Mouse (Mus musculus) cerebellum, adult 9-11 months (tissue): ENCODE results near the gene B020011L13Rik.
"Not testable (repeated sequence)": the region's sequence is repeated elsewhere in the genome, so short reads cannot be mapped to it uniquely, and the experiment has no call there.

Experiments used
- DNase-seq: peaks from one replicate; pipeline ENCODE4 v3.0.0; 2022

Gene B020011L13Rik

DNA sequence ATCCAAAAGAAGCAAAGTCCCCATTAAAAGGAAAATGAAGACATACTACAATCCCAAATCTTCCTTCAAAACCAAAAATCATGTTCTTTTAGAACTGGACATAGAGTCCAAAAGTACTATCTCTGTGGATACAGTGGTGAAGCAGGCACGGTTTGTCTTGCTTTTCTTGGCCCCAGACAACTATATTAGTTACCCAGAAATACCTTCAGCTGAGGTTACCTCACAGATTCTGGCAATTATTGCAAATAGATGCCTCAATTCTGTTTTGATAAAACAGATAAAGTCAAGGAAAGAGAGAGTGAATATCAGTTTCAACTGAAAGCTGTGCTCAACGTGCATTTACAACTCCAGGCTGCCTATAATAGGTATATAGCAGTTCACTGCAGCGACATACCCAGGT lies at the start of gene B020011L13Rik:
B020011L13Rik (plus strand) TSS at position 301 of the 400 bp plus-strand sequence.
- not testable (repeated sequence) for DNase-seq

DNA sequence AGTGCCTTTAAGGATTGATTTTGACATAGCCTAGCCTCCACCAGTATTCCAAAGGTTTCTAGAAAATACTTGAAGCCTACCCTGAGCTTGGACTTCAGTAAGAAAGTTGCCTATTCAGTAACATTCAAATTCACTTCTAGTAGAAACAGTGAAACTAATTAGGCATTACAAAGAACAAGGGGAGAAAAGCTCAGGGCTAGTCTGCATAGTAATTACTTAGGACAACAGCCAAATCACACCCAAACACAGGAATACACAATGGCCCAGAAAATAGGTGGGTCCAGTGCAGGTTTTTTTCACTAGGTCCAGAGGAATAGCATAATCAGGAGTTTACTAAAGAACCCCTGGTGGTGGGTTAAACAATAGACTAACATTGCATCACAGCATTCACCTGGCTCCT lies 35.3 kb downstream of the B020011L13Rik start:
- DNase-seq, result not testable (repeated sequence)

GRCm38 (mm10) chr1:117829781-117830180 lies 48.8 kb downstream of the B020011L13Rik start, which contains the start of gene Gm28360:
Gene Gm28360 (plus strand): TSS chr1:117830081.
- not testable (repeated sequence) for DNase-seq

- not testable (repeated sequence) for DNase-seq
These were observed 70.8 kb downstream of the B020011L13Rik start for GRCm38 (mm10) chr1:117851718-117852117.
